Mouse (Mus musculus) heart, adult 2 months (tissue): ENCODE data around the gene Incenp.

Experiments used
- CTCF ChIP-seq: fragments of 200-600 bp; IDR thresholded peaks from 2 replicates; pipeline ENCODE4 v1.8.1; 2022; ENCODE audit warnings: antibody characterized with exemption, mild to moderate bottlenecking, moderate library complexity
- EP300 ChIP-seq: fragments of 200-500 bp; IDR thresholded peaks from 2 replicates; pipeline ENCODE4 v1.6.1; 2011; ENCODE audit warnings: low read depth, low read length, control low read depth; ENCODE audit not compliant: insufficient read depth
- POLR2A ChIP-seq: fragments of 200-500 bp; IDR thresholded peaks from 2 replicates; pipeline ENCODE4 v1.6.1; 2011; ENCODE audit warnings: mild to moderate bottlenecking, low read depth, low read length, control low read depth; ENCODE audit not compliant: insufficient read depth

GRCm38 (mm10) chr19:9915935-9916334 is 16.6 kb upstream of the Incenp start:
- TF ChIP-seq EP300 = peak; percentile 92
- no peak for TF ChIP-seq POLR2A
- peak; percentile 81 for TF ChIP-seq CTCF
